Mouse (Mus musculus): ENCODE results near the gene Trp53tg5. TPM values are rescaled to one million over a fixed set of nuclear protein-coding genes. Genes with fewer than 3 reads are reported as not detected.
A peak's percentile ranks its signal among the peaks of the same experiment; 100 is the strongest.

The Trp53tg5 gene
- polyA plus RNA-seq, 1 experiment: not detected

DNA sequence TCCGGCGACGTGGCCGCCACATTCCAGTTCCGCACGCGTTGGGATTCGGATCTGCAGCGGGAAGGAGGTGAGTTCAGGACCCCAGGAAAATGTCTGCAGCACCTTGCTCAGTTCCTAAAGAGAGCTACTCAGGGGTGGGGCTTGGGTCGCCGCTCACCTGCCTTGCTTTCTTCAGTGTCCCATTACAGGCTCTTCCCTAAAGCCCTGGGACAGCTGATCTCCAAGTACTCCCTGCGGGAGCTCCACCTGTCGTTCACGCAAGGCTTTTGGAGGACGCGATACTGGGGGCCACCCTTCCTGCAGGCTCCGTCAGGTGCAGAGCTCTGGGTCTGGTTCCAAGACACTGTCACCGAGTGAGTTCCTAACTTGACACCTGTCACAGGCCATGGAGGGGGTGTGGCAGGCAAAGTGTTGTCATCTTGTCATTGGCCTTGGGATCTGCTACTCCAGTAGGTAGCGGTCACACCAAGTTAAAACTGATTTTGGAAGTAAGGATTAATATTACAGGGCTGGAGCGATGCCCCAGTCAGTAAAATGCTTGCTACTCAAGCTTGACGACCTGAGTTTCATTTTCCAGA lies 24.3 kb upstream of the Trp53tg5 start:
- Histone ChIP-seq H3K4me3 (ENCODE audit: insufficient read depth, low read length) (peak overlapping the region; percentile 82), H3K27ac (ENCODE audit: insufficient read depth, low read length) (no peak overlapping the region), H3K4me1 (ENCODE audit: control insufficient read depth, insufficient read depth, low read length) (no peaks in the 10 kb centered on the region)
- TF ChIP-seq POLR2A (IDR thresholded peaks at IDR 0.05; ENCODE audit: low read depth, low read length) (no peak), CTCF (IDR thresholded peaks at IDR 0.05; ENCODE audit: borderline replicate concordance, insufficient read depth, low read length) (no peak)

- TF ChIP-seq CTCF (IDR thresholded peaks at IDR 0.05; ENCODE audit: borderline replicate concordance, insufficient read depth, low read length): no peak
- peak; percentile 88 for TF ChIP-seq POLR2A (IDR thresholded peaks at IDR 0.05; ENCODE audit: low read depth, low read length)
- Histone ChIP-seq H3K4me1 (ENCODE audit: control insufficient read depth, insufficient read depth, low read length) (no peaks in the 10 kb centered on the region), H3K27ac (ENCODE audit: insufficient read depth, low read length) (no peak within 1 kb of the TSS), H3K4me3 (ENCODE audit: insufficient read depth, low read length) (peak within 1 kb of the TSS; percentile 82)
These were observed 23.5 kb upstream of the Trp53tg5 start, which contains the start of gene Pigt for GRCm38 (mm10) chr2:164496847-164497690. TSS of gene Pigt (plus strand) at chr2:164497520.

DNA sequence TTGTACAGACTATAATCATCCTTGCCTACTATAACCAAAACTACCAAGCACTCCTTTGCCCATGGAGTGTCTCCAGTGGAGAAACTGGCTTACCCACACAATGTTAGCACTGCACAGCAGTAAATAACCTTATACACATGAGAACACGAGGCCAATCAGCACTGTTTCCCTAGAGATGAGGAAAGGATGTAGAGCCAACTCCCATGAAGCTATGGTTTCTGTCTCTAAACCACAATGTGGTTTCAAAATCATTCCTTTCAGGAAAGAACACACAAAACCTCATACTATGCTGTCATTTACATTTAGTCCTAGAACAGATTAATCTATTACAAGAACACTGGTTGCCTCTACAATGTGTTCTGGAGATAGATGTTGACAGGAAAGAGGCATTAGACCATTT lies 22.8 kb upstream of the Trp53tg5 start:
- no peak overlapping the region for H3K4me3 ChIP-seq (ENCODE audit: insufficient read depth, low read length)
- TF ChIP-seq POLR2A (IDR thresholded peaks at IDR 0.05; ENCODE audit: low read depth, low read length) (no peak), CTCF (IDR thresholded peaks at IDR 0.05; ENCODE audit: borderline replicate concordance, insufficient read depth, low read length) (no peak)
- H3K4me1 ChIP-seq (ENCODE audit: control insufficient read depth, insufficient read depth, low read length): no peaks in the 10 kb centered on the region

DNA sequence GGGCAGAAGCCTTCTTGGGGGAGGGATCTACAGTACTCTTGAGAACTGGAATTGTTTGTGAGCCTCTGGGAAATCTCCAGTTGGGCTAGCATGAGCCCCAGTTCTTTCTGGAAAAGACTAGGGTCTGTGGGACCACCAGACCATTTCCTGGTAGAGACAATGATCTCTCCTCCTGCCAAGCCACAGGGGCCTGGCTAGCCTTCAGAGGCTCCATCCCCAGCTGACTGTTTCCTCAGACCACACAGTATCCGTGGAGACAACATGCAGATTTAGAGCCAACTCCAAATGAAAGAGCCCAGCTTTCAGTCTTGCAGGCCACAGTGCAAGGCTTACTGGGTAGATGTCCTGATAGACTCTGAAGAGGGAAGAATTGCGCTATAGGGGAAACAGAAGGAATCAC lies 20.6 kb upstream of the Trp53tg5 start:
- Histone ChIP-seq H3K4me3 (ENCODE audit: insufficient read depth, low read length) (no peak overlapping the region), H3K27ac (ENCODE audit: insufficient read depth, low read length) (no peak overlapping the region), H3K4me1 (ENCODE audit: control insufficient read depth, insufficient read depth, low read length) (no peaks in the 10 kb centered on the region)
- TF ChIP-seq POLR2A (IDR thresholded peaks at IDR 0.05; ENCODE audit: low read depth, low read length) (no peak), CTCF (IDR thresholded peaks at IDR 0.05; ENCODE audit: borderline replicate concordance, insufficient read depth, low read length) (no peak)

More for the DNA sequence above, 22.8 kb upstream of the Trp53tg5 start:
- no peak overlapping the region for H3K27ac ChIP-seq (ENCODE audit: insufficient read depth, low read length)

- Histone ChIP-seq H3K4me3 (ENCODE audit: insufficient read depth, low read length) (no peak overlapping the region; the same call in 1 of the 2 replicates), H3K27ac (ENCODE audit: insufficient read depth, low read length) (no peak overlapping the region), H3K4me1 (ENCODE audit: control insufficient read depth, insufficient read depth, low read length) (no peaks in the 10 kb centered on the region)
- TF ChIP-seq POLR2A (IDR thresholded peaks at IDR 0.05; ENCODE audit: low read depth, low read length): no peak
- no peak for TF ChIP-seq CTCF (IDR thresholded peaks at IDR 0.05; ENCODE audit: borderline replicate concordance, insufficient read depth, low read length)
These were observed 14.3 kb upstream of the Trp53tg5 start for GRCm38 (mm10) chr2:164487812-164488211.

GRCm38 (mm10) chr2:164487115-164487527 lies 13.6 kb upstream of the Trp53tg5 start:
- TF ChIP-seq CTCF (IDR thresholded peaks at IDR 0.05; ENCODE audit: borderline replicate concordance, insufficient read depth, low read length): no peak
- TF ChIP-seq POLR2A (IDR thresholded peaks at IDR 0.05; ENCODE audit: low read depth, low read length): no peak
- no peak overlapping the region for H3K27ac ChIP-seq (ENCODE audit: insufficient read depth, low read length)
- H3K4me3 ChIP-seq (ENCODE audit: insufficient read depth, low read length): peak overlapping the region; percentile 72
- no peaks in the 10 kb centered on the region for H3K4me1 ChIP-seq (ENCODE audit: control insufficient read depth, insufficient read depth, low read length)

GRCm38 (mm10) chr2:164486258-164487114 lies 13.0 kb upstream of the Trp53tg5 start:
- TF ChIP-seq CTCF (IDR thresholded peaks at IDR 0.05; ENCODE audit: borderline replicate concordance, insufficient read depth, low read length): no peak
- TF ChIP-seq POLR2A (IDR thresholded peaks at IDR 0.05; ENCODE audit: low read depth, low read length): peak; percentile 27; the same call in 1 of the 2 replicates
- Histone ChIP-seq H3K27ac (ENCODE audit: insufficient read depth, low read length) (no peak overlapping the region), H3K4me1 (ENCODE audit: control insufficient read depth, insufficient read depth, low read length) (no peaks in the 10 kb centered on the region), H3K4me3 (ENCODE audit: insufficient read depth, low read length) (peak overlapping the region; percentile 72)

- H3K4me1 ChIP-seq (ENCODE audit: control insufficient read depth, insufficient read depth, low read length): no peaks in the 10 kb centered on the region
- peak within 1 kb of the TSS; percentile 72 for H3K4me3 ChIP-seq (ENCODE audit: insufficient read depth, low read length)
- 0 out of 2 replicates have a peak, but pooled peaks have one; percentile 5 for TF ChIP-seq POLR2A (IDR thresholded peaks at IDR 0.05; ENCODE audit: low read depth, low read length)
- TF ChIP-seq CTCF (IDR thresholded peaks at IDR 0.05; ENCODE audit: borderline replicate concordance, insufficient read depth, low read length): no peak
- H3K27ac ChIP-seq (ENCODE audit: insufficient read depth, low read length): no peak within 1 kb of the TSS
These were observed 12.2 kb upstream of the Trp53tg5 start, which contains the start of gene Dbndd2 for GRCm38 (mm10) chr2:164485681-164486257. TSS of gene Dbndd2 (plus strand) at chr2:164486106.

- TF ChIP-seq POLR2A (IDR thresholded peaks at IDR 0.05; ENCODE audit: low read depth, low read length) (no peak), CTCF (IDR thresholded peaks at IDR 0.05; ENCODE audit: borderline replicate concordance, insufficient read depth, low read length) (no peak)
- H3K4me1 ChIP-seq (ENCODE audit: control insufficient read depth, insufficient read depth, low read length): 0 out of 2 replicates have a peak, but pooled peaks cover 5% of the 10 kb centered on the region
- H3K4me3 ChIP-seq (ENCODE audit: insufficient read depth, low read length): no peak overlapping the region
- no peak overlapping the region for H3K27ac ChIP-seq (ENCODE audit: insufficient read depth, low read length)
These were observed 3.3 kb downstream of the Trp53tg5 start for GRCm38 (mm10) chr2:164470254-164470653.

Measured in embryonic fibroblast, embryonic 13.5 days (primary cell).